Mouse (Mus musculus) liver, embryonic 15.5 days (tissue): ENCODE results near the gene Dgkh. TPM values are rescaled to one million over a fixed set of nuclear protein-coding genes. Genes with fewer than 3 reads are reported as not detected.
"Not testable (repeated sequence)": the region's sequence is repeated elsewhere in the genome, so short reads cannot be mapped to it uniquely, and the experiment has no call there.

ENCODE experiments used
- ATAC-seq: fragments of 200-750 bp; cut with Nextera tagmentation; 2 replicates; pipeline ENCODE4 v1.8.0; 2017; ENCODE audit warnings: moderate number of reproducible peaks, mild to moderate bottlenecking, moderate library complexity; ENCODE audit not compliant: insufficient read depth
- H3K27ac ChIP-seq: fragments of 300-500 bp; sonication (generic); replicated peaks from 2 replicates; pipeline ENCODE4 v1.5.1; 2015; ENCODE audit warnings: mild to moderate bottlenecking, inconsistent platforms
- H3K27me3 ChIP-seq: fragments of 300-500 bp; sonication (generic); 2 replicates; pipeline ENCODE4 v1.6.1; 2015; ENCODE audit warnings: mild to moderate bottlenecking, inconsistent platforms
- H3K36me3 ChIP-seq: fragments of 300-500 bp; sonication (generic); replicated peaks from 2 replicates; pipeline ENCODE4 v1.6.1; 2015; ENCODE audit warnings: moderate library complexity, mild to moderate bottlenecking, inconsistent platforms
- H3K4me1 ChIP-seq: fragments of 300-500 bp; sonication (generic); replicated peaks from 2 replicates; pipeline ENCODE4 v1.6.1; 2015; ENCODE audit warnings: inconsistent platforms
- H3K4me2 ChIP-seq: fragments of 300-500 bp; sonication (generic); 2 replicates; pipeline ENCODE4 v1.6.1; 2015; ENCODE audit warnings: moderate library complexity, mild to moderate bottlenecking, inconsistent platforms
- H3K4me3 ChIP-seq: fragments of 300-500 bp; sonication (generic); replicated peaks from 2 replicates; pipeline ENCODE4 v1.5.1; 2015; ENCODE audit warnings: mild to moderate bottlenecking, inconsistent platforms
- H3K9ac ChIP-seq: fragments of 300-500 bp; sonication (generic); 2 replicates; pipeline ENCODE4 v1.6.1; 2015; ENCODE audit warnings: moderate library complexity, mild to moderate bottlenecking, inconsistent platforms
- H3K9me3 ChIP-seq: fragments of 300-500 bp; sonication (generic); replicated peaks from 2 replicates; pipeline ENCODE4 v1.6.1; 2016; ENCODE audit warnings: inconsistent platforms
- WGBS: fragments of 180-500 bp; shearing (Covaris S2); methylation state at CpG from one replicate; pipeline ENCODE4 v1.1.7; 2015; ENCODE audit warnings: mixed read lengths; ENCODE audit not compliant: insufficient replicate concordance; 5-methylcytosine and 5-hydroxymethylcytosine counted together
- polyA plus RNA-seq: library from polyadenylated mRNA; unstranded; fragments of >200 nt; fragmentation: Nextera tagmentation; extraction: Ambion mirVana; gene quantifications from 2 replicates; pipeline ENCODE4 v1.2.1, GENCODE M21; 2015

Dgkh gene
- polyA plus RNA-seq, 1 experiment from 2014 or later, result 0.25 TPM

GRCm38 (mm10) chr14:78564292-78564691, 168.3 kb downstream of the Dgkh start:
- Histone ChIP-seq H3K4me1 (no peaks in the 10 kb centered on the region), H3K4me3 (no peak overlapping the region), H3K9me3 (no peaks in the 10 kb centered on the region), H3K9ac (no peak overlapping the region), H3K36me3 (no peaks in the 10 kb centered on the region), H3K27ac (no peak overlapping the region), H3K4me2 (no peak overlapping the region), H3K27me3 (no peaks in the 10 kb centered on the region)
- WGBS, result 64% methylated on average over 2 of the region's 2 CpGs
- no peak for ATAC-seq

GRCm38 (mm10) chr14:78563211-78563610, 169.4 kb downstream of the Dgkh start:
- H3K27ac ChIP-seq, result no peak overlapping the region
- H3K4me1 ChIP-seq, result no peaks in the 10 kb centered on the region
- no peaks in the 10 kb centered on the region for H3K36me3 ChIP-seq
- no peak for ATAC-seq
- H3K4me2 ChIP-seq, result no peak overlapping the region
- no peak overlapping the region for H3K9ac ChIP-seq
- H3K27me3 ChIP-seq, result no peaks in the 10 kb centered on the region
- 61% methylated on average over 7 of the region's 7 CpGs for WGBS
- H3K9me3 ChIP-seq, result no peaks in the 10 kb centered on the region
- H3K4me3 ChIP-seq, result no peak overlapping the region

DNA sequence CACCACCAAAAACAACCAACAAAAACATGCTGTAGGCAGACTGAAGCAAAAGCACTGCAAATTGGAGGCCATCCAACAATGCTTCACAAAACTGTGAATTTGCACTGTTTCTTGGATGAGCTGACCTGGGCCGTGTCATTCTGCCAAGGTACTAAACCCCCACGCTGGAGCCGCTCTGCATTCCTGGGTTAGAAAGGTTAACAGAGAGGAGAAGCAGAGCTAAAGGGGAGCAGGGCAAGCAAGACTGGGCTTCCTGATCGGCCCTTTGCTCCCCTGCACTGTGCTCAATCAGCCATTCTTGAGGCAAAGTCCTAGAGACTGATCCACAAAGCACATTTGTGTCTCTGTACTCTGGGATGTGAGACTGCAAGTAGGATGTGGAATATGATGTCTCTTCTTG, 170.5 kb downstream of the Dgkh start:
- H3K4me1 ChIP-seq, result no peaks in the 10 kb centered on the region
- H3K27me3 ChIP-seq, result no peaks in the 10 kb centered on the region
- no peak overlapping the region for H3K27ac ChIP-seq
- H3K4me3 ChIP-seq, result no peak overlapping the region
- H3K4me2 ChIP-seq, result no peak overlapping the region
- H3K9me3 ChIP-seq, result no peaks in the 10 kb centered on the region
- H3K36me3 ChIP-seq, result no peaks in the 10 kb centered on the region
- 68% methylated on average over 4 of the region's 4 CpGs for WGBS
- no peak for ATAC-seq
- H3K9ac ChIP-seq, result no peak overlapping the region

GRCm38 (mm10) chr14:78559042-78559441, 173.5 kb downstream of the Dgkh start:
- no peaks in the 10 kb centered on the region for H3K27me3 ChIP-seq
- no peak overlapping the region for H3K4me3 ChIP-seq
- no peak overlapping the region for H3K4me2 ChIP-seq
- no peak overlapping the region for H3K9ac ChIP-seq
- no peak overlapping the region for H3K27ac ChIP-seq
- H3K9me3 ChIP-seq, result no peaks in the 10 kb centered on the region
- no peaks in the 10 kb centered on the region for H3K4me1 ChIP-seq
- H3K36me3 ChIP-seq, result no peaks in the 10 kb centered on the region
- 66% methylated on average over 8 of the region's 8 CpGs for whole genome bisulfite sequencing
- no peak for ATAC-seq

DNA sequence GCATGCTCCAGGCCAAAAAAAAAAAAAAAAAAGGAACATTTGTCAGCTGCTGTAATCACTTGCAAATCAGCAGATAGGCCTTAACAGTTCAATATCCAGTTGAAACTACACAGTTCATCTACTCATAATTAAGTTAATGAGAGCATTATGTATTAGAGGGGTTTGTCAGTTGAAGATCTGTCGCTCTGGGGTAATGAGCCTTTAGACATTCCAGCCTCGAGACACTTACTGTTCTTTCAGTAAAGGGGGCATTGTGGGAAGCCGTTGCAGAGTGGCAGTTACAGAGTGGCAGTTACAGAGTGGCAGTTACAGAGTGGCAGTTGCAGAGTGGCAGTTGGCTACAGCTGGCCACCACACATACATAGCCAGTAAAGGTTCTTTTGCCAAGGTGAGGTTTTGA, 177.7 kb downstream of the Dgkh start:
- not testable (repeated sequence) for H3K4me1 ChIP-seq, H3K27me3 ChIP-seq, ATAC-seq, H3K36me3 ChIP-seq, H3K9ac ChIP-seq, H3K4me2 ChIP-seq, H3K9me3 ChIP-seq, H3K27ac ChIP-seq, H3K4me3 ChIP-seq
- WGBS, result 59% methylated on average over 3 of the region's 3 CpGs

DNA sequence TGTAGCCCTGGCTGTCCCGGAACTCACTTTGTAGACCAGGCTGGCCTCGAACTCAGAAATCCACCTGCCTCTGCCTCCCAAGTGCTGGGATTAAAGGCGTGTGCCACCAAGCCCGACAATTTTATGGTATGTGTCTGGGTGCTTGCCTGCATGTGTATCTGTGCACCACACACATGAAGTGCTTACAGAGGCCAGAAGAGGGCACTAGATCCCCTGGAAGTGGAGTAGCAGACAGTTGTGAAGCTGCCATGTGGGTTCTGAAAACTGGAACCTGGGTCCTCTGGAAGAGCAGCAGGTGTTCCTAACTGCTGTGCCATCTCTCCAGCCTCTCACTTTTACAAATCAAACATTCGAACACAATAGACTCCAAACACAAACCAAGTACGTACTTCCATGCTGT, 178.9 kb downstream of the Dgkh start:
- Histone ChIP-seq H3K9ac (no peak overlapping the region), H3K9me3 (no peaks in the 10 kb centered on the region), H3K4me2 (no peak overlapping the region), H3K4me1 (no peaks in the 10 kb centered on the region), H3K27me3 (no peaks in the 10 kb centered on the region), H3K36me3 (no peaks in the 10 kb centered on the region), H3K27ac (no peak overlapping the region), H3K4me3 (no peak overlapping the region)
- 72% methylated on average over 6 of the region's 6 CpGs for WGBS
- ATAC-seq, result no peak

GRCm38 (mm10) chr14:78548807-78549206, 183.8 kb downstream of the Dgkh start:
- H3K27ac ChIP-seq, result no peak overlapping the region
- ATAC-seq, result no peak
- no peak overlapping the region for H3K9ac ChIP-seq
- WGBS, result 21% methylated on average over 6 of the region's 6 CpGs
- no peaks in the 10 kb centered on the region for H3K9me3 ChIP-seq
- H3K4me3 ChIP-seq, result no peak overlapping the region
- H3K4me1 ChIP-seq, result no peaks in the 10 kb centered on the region
- H3K27me3 ChIP-seq, result no peaks in the 10 kb centered on the region
- no peak overlapping the region for H3K4me2 ChIP-seq
- H3K36me3 ChIP-seq, result no peaks in the 10 kb centered on the region

DNA sequence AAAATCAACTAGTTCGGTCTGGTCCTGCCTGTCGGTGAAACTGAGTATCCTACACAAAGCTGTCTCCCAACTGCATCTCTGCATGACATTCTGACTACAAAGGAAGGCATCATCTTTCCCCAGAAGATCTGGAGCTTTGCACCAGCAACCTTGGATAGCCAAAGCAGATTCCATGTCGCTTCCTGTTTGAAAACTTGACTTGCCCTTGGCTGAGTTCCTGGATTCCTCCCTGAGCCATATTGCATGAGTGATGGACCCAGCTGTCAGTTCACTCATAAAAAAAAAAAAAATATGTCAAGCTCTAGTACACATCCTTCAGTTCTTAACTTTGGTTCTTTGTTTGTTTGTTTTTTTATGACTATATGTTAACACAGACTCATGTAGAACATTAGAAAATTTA, 191.3 kb downstream of the Dgkh start:
- no peaks in the 10 kb centered on the region for H3K36me3 ChIP-seq
- H3K9me3 ChIP-seq, result no peaks in the 10 kb centered on the region
- H3K27ac ChIP-seq, result no peak overlapping the region
- ATAC-seq, result no peak
- 77% methylated on average over 3 of the region's 3 CpGs for WGBS
- no peak overlapping the region for H3K4me3 ChIP-seq
- peaks cover 8% of the 10 kb centered on the region for H3K4me1 ChIP-seq
- H3K27me3 ChIP-seq, result no peaks in the 10 kb centered on the region
- no peak overlapping the region for H3K4me2 ChIP-seq
- no peak overlapping the region for H3K9ac ChIP-seq

- no peaks in the 10 kb centered on the region for H3K27me3 ChIP-seq
- H3K4me2 ChIP-seq, result no peak overlapping the region
- H3K27ac ChIP-seq, result no peak overlapping the region
- no peak overlapping the region for H3K9ac ChIP-seq
- WGBS, result 82% methylated on average over 1 of the region's 1 CpGs
- H3K36me3 ChIP-seq, result no peaks in the 10 kb centered on the region
- no peak for ATAC-seq
- no peaks in the 10 kb centered on the region for H3K9me3 ChIP-seq
- H3K4me1 ChIP-seq, result peaks cover 17% of the 10 kb centered on the region
- H3K4me3 ChIP-seq, result no peak overlapping the region
Observed at GRCm38 (mm10) chr14:78539821-78540220, 192.8 kb downstream of the Dgkh start.

DNA sequence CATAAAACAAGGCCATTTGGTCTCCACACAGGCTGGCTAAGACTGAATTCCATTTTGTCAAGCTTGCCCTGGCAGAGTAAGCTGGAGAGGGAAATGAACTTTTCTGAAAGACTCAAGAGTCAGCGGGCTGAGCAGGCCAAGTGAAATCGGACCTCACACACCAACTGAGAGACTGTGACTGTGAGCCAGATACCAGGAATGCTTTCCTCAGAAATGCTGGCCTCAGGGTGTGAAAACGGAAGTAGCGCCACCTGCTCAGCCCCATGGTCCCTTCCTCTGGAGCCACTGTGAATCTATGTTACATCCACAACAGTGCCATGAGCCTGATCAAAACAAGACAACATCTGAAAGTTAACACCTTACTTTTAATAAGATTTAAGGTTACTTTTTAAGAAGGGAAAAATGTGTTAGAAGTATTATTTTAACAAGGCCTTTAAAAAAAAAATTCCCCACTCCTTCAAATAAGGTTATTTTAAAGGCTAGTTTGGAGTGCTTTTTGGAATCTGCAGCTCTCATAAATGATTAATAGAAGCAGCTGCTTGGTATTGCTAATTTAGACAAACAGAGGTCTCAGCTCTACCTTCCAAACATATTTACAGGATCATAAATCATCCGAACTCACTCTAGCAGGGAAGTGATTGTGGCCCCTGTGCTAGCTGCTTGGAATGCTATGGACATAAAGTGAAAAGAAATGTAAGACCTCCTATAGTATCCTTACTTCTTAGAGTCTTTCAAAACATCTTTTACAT, 193.8 kb downstream of the Dgkh start:
- no peak overlapping the region for H3K27ac ChIP-seq
- H3K27me3 ChIP-seq, result no peaks in the 10 kb centered on the region
- WGBS, result 55% methylated on average over 5 of the region's 5 CpGs
- H3K4me3 ChIP-seq, result no peak overlapping the region
- H3K4me1 ChIP-seq, result peaks cover 25% of the 10 kb centered on the region
- no peak for ATAC-seq
- no peaks in the 10 kb centered on the region for H3K36me3 ChIP-seq
- no peaks in the 10 kb centered on the region for H3K9me3 ChIP-seq
- no peak overlapping the region for H3K4me2 ChIP-seq
- no peak overlapping the region for H3K9ac ChIP-seq

GRCm38 (mm10) chr14:78537551-78537950, 195.0 kb downstream of the Dgkh start:
- Histone ChIP-seq H3K4me1 (peaks cover 33% of the 10 kb centered on the region), H3K4me2 (peak overlapping the region; percentile 83), H3K36me3 (no peaks in the 10 kb centered on the region), H3K9ac (no peak overlapping the region), H3K27me3 (no peaks in the 10 kb centered on the region), H3K9me3 (no peaks in the 10 kb centered on the region), H3K4me3 (no peak overlapping the region), H3K27ac (0 out of 2 replicates have a peak overlapping the region, but pooled peaks have one; percentile 89)
- WGBS, result 56% methylated on average over 6 of the region's 6 CpGs
- no peak for ATAC-seq
